Mouse (Mus musculus): ENCODE data around the gene Brwd1.
"Not testable (repeated sequence)": the region's sequence is repeated elsewhere in the genome, so short reads cannot be mapped to it uniquely, and the experiment has no call there.

GRCm38 (mm10) chr16:95961484-95961883 is 120.8 kb downstream of the Brwd1 start:
- not testable (repeated sequence) for TF ChIP-seq MAFK (IDR thresholded peaks at IDR 0.05; ENCODE audit: insufficient read depth, low read depth, low read length); CHD2 (IDR thresholded peaks at IDR 0.05; ENCODE audit: low read depth, low read length); HCFC1 (IDR thresholded peaks at IDR 0.05; ENCODE audit: borderline replicate concordance, insufficient read depth, low read length); ZNF384 (IDR thresholded peaks at IDR 0.05; ENCODE audit: low read depth, low read length)
